Mouse (Mus musculus): ENCODE data around the gene Zfx.

- TF ChIP-seq CTCF (IDR thresholded peaks at IDR 0.05; ENCODE audit: control insufficient read depth, insufficient read depth, insufficient replicate concordance, low read depth, low read length) (no peak), POLR2A (IDR thresholded peaks at IDR 0.05; ENCODE audit: control insufficient read depth, low read depth, low read length) (no peak)
Measured at GRCm38 (mm10) chrX:94125950-94126349, 2.4 kb upstream of the Zfx start.

Data from testis, adult 2 months (tissue).